Mouse (Mus musculus) stomach, embryonic 16.5 days (tissue): ENCODE data around the gene Macrod2. TPM values are rescaled to one million over a fixed set of nuclear protein-coding genes. Genes with fewer than 3 reads are reported as not detected.

Experiments
- ATAC-seq: fragments of 200-750 bp; cut with Nextera tagmentation; 2 replicates; pipeline ENCODE4 v1.8.0; 2017; ENCODE audit warnings: moderate number of reproducible peaks, moderate TSS enrichment; ENCODE audit not compliant: insufficient read depth, low FRiP score
- H3K27ac ChIP-seq: fragments of 300-500 bp; sonication (generic); 2 replicates; pipeline ENCODE4 v1.5.1; 2014; ENCODE audit warnings: low read length
- H3K27me3 ChIP-seq: fragments of 300-500 bp; sonication (generic); 2 replicates; pipeline ENCODE4 v1.6.1; 2014; ENCODE audit warnings: low read length, control low read depth, mixed read lengths; ENCODE audit not compliant: control insufficient read depth, insufficient read depth
- H3K36me3 ChIP-seq: fragments of 300-500 bp; sonication (generic); 2 replicates; pipeline ENCODE4 v1.6.1; 2014; ENCODE audit warnings: low read length; ENCODE audit not compliant: control insufficient read depth, insufficient read depth
- H3K4me1 ChIP-seq: fragments of 300-500 bp; sonication (generic); 2 replicates; pipeline ENCODE4 v1.6.1; 2014; ENCODE audit warnings: low read length, control low read depth, mixed read lengths; ENCODE audit not compliant: control insufficient read depth, insufficient read depth
- H3K4me2 ChIP-seq: fragments of 300-500 bp; sonication (generic); 2 replicates; pipeline ENCODE4 v1.6.1; 2014; ENCODE audit warnings: low read depth, low read length, mixed read lengths
- H3K4me3 ChIP-seq: fragments of 300-500 bp; sonication (generic); replicated peaks from 2 replicates; pipeline ENCODE4 v1.5.1; 2014; ENCODE audit warnings: mild to moderate bottlenecking, low read length
- H3K9ac ChIP-seq: fragments of 300-500 bp; sonication (generic); 2 replicates; pipeline ENCODE4 v1.6.1; 2014; ENCODE audit warnings: low read length
- H3K9me3 ChIP-seq: fragments of 300-500 bp; sonication (generic); replicated peaks from 2 replicates; pipeline ENCODE4 v1.6.1; 2016; ENCODE audit warnings: low read length, control low read depth; ENCODE audit not compliant: control insufficient read depth
- WGBS: fragments of 180-500 bp; shearing (Covaris S2); extraction: QIAGEN DNeasy Blood & Tissue Kit; methylation state at CpG from one replicate; pipeline ENCODE4 v1.1.7; 2014; 5-methylcytosine and 5-hydroxymethylcytosine counted together
- polyA plus RNA-seq: library from polyadenylated mRNA; unstranded; fragments of >200 nt; fragmentation: Nextera tagmentation; extraction: Ambion mirVana; gene quantifications from 2 replicates; pipeline ENCODE4 v1.2.1, GENCODE M21; 2015

Gene Macrod2
- polyA plus RNA-seq, 1 experiment from 2014 or later, result 45.4 TPM

DNA sequence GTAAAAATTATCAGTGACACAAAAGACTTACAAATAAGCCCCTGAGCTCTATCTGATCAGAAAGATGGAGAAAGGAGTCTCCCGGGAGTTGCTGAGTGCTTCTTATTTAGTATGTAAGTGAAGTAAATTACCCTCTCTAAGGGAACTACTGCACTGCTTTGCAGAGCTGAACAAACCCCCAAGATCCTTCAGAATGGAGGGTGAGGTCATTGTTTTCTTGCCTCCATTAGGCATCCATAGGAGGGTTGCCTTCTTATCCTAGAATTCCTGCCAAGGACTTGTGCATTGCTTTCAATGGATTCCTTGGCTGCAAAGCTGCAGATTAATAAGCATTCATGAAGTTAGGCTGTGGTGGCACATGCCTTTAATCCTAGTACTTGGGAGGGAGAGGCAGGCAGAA, 470.5 kb downstream of the Macrod2 start:
- Histone ChIP-seq H3K9ac (no peak overlapping the region), H3K27ac (no peak overlapping the region), H3K9me3 (no peaks in the 10 kb centered on the region), H3K4me3 (no peak overlapping the region), H3K4me1 (no peaks in the 10 kb centered on the region), H3K4me2 (no peak overlapping the region), H3K36me3 (no peaks in the 10 kb centered on the region), H3K27me3 (no peaks in the 10 kb centered on the region)
- WGBS, result 79% methylated on average over 1 of the region's 1 CpGs
- no peak for ATAC-seq

- Histone ChIP-seq H3K27ac (no peak overlapping the region), H3K4me1 (no peaks in the 10 kb centered on the region), H3K36me3 (no peaks in the 10 kb centered on the region), H3K9me3 (no peaks in the 10 kb centered on the region), H3K4me2 (no peak overlapping the region), H3K27me3 (no peaks in the 10 kb centered on the region), H3K9ac (no peak overlapping the region), H3K4me3 (no peak overlapping the region)
- WGBS, result 92% methylated on average over 5 of the region's 5 CpGs
- no peak for ATAC-seq
Measured at GRCm38 (mm10) chr2:140867116-140867515, 472.0 kb downstream of the Macrod2 start.

GRCm38 (mm10) chr2:140885176-140885575, 490.1 kb downstream of the Macrod2 start:
- Histone ChIP-seq H3K27me3 (no peaks in the 10 kb centered on the region), H3K27ac (no peak overlapping the region), H3K36me3 (no peaks in the 10 kb centered on the region), H3K9ac (no peak overlapping the region), H3K4me3 (no peak overlapping the region), H3K9me3 (no peaks in the 10 kb centered on the region), H3K4me2 (no peak overlapping the region), H3K4me1 (no peaks in the 10 kb centered on the region)
- ATAC-seq, result no peak

DNA sequence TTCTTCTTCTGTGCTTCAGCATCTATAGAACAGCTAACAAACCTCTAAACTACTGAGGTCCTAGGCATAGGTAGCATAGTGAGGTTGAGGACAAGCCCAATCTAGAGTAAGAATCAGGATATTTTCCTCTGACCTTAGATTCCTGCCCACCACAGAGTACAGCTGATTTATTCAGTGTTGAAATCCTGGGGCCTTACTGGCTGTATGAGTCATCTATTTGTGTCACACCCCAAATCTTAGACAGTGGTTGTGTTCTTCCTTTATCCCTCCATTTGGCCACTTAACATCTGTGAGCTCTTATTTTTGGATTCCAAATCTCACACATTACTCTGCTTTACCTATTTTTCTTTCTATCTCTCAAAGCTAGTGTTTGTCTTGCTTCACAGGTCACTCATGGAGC, 495.6 kb downstream of the Macrod2 start:
- H3K9me3 ChIP-seq, result no peaks in the 10 kb centered on the region
- no peaks in the 10 kb centered on the region for H3K36me3 ChIP-seq
- no peak for ATAC-seq
- H3K9ac ChIP-seq, result no peak overlapping the region
- no peak overlapping the region for H3K27ac ChIP-seq
- no peaks in the 10 kb centered on the region for H3K27me3 ChIP-seq
- no peaks in the 10 kb centered on the region for H3K4me1 ChIP-seq
- H3K4me2 ChIP-seq, result no peak overlapping the region
- no peak overlapping the region for H3K4me3 ChIP-seq

- H3K27ac ChIP-seq, result no peak overlapping the region
- H3K4me2 ChIP-seq, result no peak overlapping the region
- ATAC-seq, result no peak
- no peaks in the 10 kb centered on the region for H3K9me3 ChIP-seq
- WGBS, result 54% methylated on average over 3 of the region's 3 CpGs
- no peaks in the 10 kb centered on the region for H3K27me3 ChIP-seq
- no peaks in the 10 kb centered on the region for H3K4me1 ChIP-seq
- H3K36me3 ChIP-seq, result no peaks in the 10 kb centered on the region
- no peak overlapping the region for H3K4me3 ChIP-seq
- no peak overlapping the region for H3K9ac ChIP-seq
Measured at GRCm38 (mm10) chr2:140896396-140897082, 501.4 kb downstream of the Macrod2 start.

DNA sequence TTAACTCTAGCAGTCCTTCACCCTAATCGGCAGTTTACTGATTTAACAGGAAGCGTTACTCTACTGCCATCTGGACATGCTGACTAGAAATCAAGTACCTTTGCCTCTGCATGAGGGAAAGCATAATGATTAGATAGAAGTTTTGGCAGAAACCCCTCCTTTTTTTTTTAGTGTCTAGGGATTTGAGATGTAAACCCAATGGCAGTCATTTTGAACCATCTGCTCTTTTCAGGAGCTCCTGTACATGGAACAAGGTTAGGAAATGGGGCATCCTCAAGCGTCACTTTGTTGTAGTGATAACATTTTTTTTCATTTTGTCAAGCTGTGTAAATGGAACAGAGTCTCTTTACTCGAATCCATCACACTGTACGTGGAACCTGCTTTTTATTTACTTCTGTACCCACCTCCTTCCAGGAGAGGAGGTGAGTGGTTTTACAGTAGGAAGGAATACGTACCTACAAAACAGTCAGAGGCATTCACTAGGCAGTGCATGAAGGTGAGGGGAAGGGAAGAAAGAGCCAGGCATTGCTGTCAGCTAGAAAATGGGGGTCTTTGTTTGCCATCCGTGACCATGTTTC, 503.4 kb downstream of the Macrod2 start:
- ATAC-seq, result no peak
- Histone ChIP-seq H3K4me3 (no peak overlapping the region), H3K27me3 (no peaks in the 10 kb centered on the region), H3K27ac (no peak overlapping the region), H3K4me2 (no peak overlapping the region), H3K9ac (no peak overlapping the region), H3K9me3 (no peaks in the 10 kb centered on the region), H3K36me3 (no peaks in the 10 kb centered on the region), H3K4me1 (no peaks in the 10 kb centered on the region)
- 63% methylated on average over 7 of the region's 7 CpGs for WGBS

GRCm38 (mm10) chr2:140905331-140905730, 510.2 kb downstream of the Macrod2 start:
- WGBS, result 87% methylated on average over 4 of the region's 4 CpGs
- Histone ChIP-seq H3K36me3 (no peaks in the 10 kb centered on the region), H3K9ac (no peak overlapping the region), H3K4me1 (no peaks in the 10 kb centered on the region), H3K4me3 (no peak overlapping the region), H3K9me3 (no peaks in the 10 kb centered on the region), H3K4me2 (no peak overlapping the region), H3K27ac (no peak overlapping the region), H3K27me3 (no peaks in the 10 kb centered on the region)
- ATAC-seq, result no peak

GRCm38 (mm10) chr2:140906123-140906522, 511.0 kb downstream of the Macrod2 start:
- no peak for ATAC-seq
- Histone ChIP-seq H3K4me2 (no peak overlapping the region), H3K9ac (no peak overlapping the region), H3K27me3 (no peaks in the 10 kb centered on the region), H3K9me3 (no peaks in the 10 kb centered on the region), H3K36me3 (no peaks in the 10 kb centered on the region), H3K4me3 (no peak overlapping the region), H3K27ac (no peak overlapping the region), H3K4me1 (no peaks in the 10 kb centered on the region)
- 62% methylated on average over 3 of the region's 3 CpGs for WGBS

DNA sequence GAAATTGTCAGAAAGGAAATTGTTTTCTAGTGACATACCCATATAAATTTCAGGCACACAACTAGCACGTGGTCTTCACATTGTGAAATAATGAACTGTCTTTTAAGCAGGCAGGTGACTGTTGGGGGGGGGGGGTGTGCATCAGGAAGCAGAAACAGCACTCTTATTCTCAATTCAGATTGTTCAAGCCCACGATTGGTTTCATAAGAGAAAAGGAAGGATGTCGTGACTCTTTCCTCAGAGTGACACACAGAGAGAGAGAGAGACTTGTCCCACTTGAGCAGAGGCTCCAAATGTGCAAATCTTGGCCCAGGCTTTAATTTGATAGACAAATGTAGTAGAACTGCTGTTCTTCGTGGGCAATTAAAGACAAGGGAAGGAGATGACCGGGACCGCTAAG, 516.4 kb downstream of the Macrod2 start:
- Histone ChIP-seq H3K4me2 (no peak overlapping the region), H3K27ac (no peak overlapping the region), H3K27me3 (no peaks in the 10 kb centered on the region), H3K4me3 (no peak overlapping the region), H3K36me3 (no peaks in the 10 kb centered on the region), H3K9ac (no peak overlapping the region), H3K9me3 (no peaks in the 10 kb centered on the region), H3K4me1 (no peaks in the 10 kb centered on the region)
- ATAC-seq, result no peak
- 81% methylated on average over 6 of the region's 6 CpGs for WGBS
